Mouse (Mus musculus) kidney, postnatal 0 days (tissue): ENCODE data around the gene Sall1. TPM values are rescaled to one million over a fixed set of nuclear protein-coding genes. Genes with fewer than 3 reads are reported as not detected.

Experiments used
- ATAC-seq: fragments of 200-750 bp; cut with Nextera tagmentation; replicated peaks from 2 replicates; pipeline ENCODE4 v1.8.0; 2017; ENCODE audit warnings: low read depth, moderate number of reproducible peaks, moderate TSS enrichment, moderate library complexity; ENCODE audit not compliant: low FRiP score
- DNase-seq: peaks from one replicate; pipeline ENCODE4 v3.0.0-alpha.2; 2016; ENCODE audit warnings: low spot score
- H3K27ac ChIP-seq: fragments of 300-500 bp; sonication (generic); 2 replicates; pipeline ENCODE4 v1.5.1; 2014; ENCODE audit warnings: mild to moderate bottlenecking
- H3K27me3 ChIP-seq: fragments of 300-500 bp; sonication (generic); 2 replicates; pipeline ENCODE4 v1.6.1; 2014; ENCODE audit warnings: low read length, mixed read lengths; ENCODE audit not compliant: insufficient read depth
- H3K36me3 ChIP-seq: fragments of 300-500 bp; sonication (generic); 2 replicates; pipeline ENCODE4 v1.6.1; 2014; ENCODE audit warnings: low read length, mixed read lengths; ENCODE audit not compliant: insufficient read depth
- H3K4me1 ChIP-seq: fragments of 300-500 bp; sonication (generic); replicated peaks from 2 replicates; pipeline ENCODE4 v1.6.1; 2014; ENCODE audit warnings: antibody characterized with exemption, low read length, mixed read lengths; ENCODE audit not compliant: insufficient read depth
- H3K4me2 ChIP-seq: fragments of 300-500 bp; sonication (generic); 2 replicates; pipeline ENCODE4 v1.6.1; 2014; ENCODE audit warnings: mild to moderate bottlenecking, low read length, moderate library complexity, mixed read lengths
- H3K4me3 ChIP-seq: fragments of 300-500 bp; sonication (generic); replicated peaks from 2 replicates; pipeline ENCODE4 v1.5.1; 2014; ENCODE audit warnings: low read depth, low read length
- H3K9ac ChIP-seq: fragments of 300-500 bp; sonication (generic); 2 replicates; pipeline ENCODE4 v1.6.1; 2014; ENCODE audit warnings: low read depth, low read length
- H3K9me3 ChIP-seq: fragments of 300-500 bp; sonication (generic); replicated peaks from 2 replicates; pipeline ENCODE4 v1.6.1; 2016; ENCODE audit warnings: low read length, inconsistent platforms, mixed read lengths
- CTCF ChIP-seq: IDR thresholded peaks from 2 replicates; pipeline ENCODE4 v1.5.1; 2016; ENCODE audit warnings: antibody characterized with exemption, low read depth, mild to moderate bottlenecking, moderate library complexity
- WGBS: fragments of 180-500 bp; shearing (Covaris S2); extraction: QIAGEN DNeasy Blood & Tissue Kit; methylation state at CpG from one replicate; pipeline ENCODE4 v1.1.7; 2014; 5-methylcytosine and 5-hydroxymethylcytosine counted together
- polyA plus RNA-seq: library from polyadenylated mRNA; unstranded; fragments of >200 nt; fragmentation: Nextera tagmentation; extraction: Ambion mirVana; gene quantifications from 2 replicates; pipeline ENCODE4 v1.2.1, GENCODE M21; 2015

Sall1 gene
- polyA plus RNA-seq, 1 experiment from 2014 or later: 24.6 TPM

DNA sequence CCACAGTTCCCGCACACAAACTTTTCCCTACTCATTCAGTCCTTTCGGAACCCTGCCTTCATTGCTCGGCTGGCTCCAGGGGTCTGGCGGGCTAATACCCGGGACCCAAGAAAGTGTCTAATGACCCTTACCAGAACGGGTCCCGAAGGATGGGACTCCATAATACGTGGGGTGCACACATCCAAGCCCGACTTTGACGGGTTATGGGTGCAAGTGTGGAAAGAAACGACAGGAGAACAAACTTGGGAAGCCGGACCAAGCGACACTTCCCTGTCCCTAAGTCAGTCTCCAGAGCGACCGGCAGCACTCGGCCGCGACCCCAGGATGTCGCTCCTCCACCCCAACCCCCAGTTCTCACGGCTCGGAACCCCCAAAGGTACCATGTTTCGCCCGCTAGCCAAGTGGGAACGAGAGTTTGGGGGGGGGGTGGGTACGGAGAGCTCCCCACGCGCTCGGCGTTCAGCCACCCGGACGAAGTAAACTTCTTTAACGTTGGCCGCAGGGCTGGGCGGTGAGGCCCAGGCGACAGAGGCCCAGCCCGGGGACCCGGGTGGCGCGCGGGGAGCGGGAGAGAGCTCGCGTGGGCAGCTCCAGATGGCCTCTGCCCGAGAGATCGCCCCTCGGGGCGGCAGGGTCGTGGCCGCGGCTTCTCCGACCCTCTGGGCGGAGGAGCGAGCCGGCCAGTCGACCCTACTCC, 2.4 kb downstream of the Sall1 start:
- WGBS: under 1% methylated on average over 55 of the region's 55 CpGs
- ATAC-seq (no peak), DNase-seq (peak; percentile 51)
- Histone ChIP-seq H3K4me2 (peak overlapping the region; percentile 76), H3K4me1 (0 out of 2 replicates have a peak, but pooled peaks cover 10% of the 10 kb centered on the region), H3K27me3 (0 out of 2 replicates have a peak, but pooled peaks cover 6% of the 10 kb centered on the region), H3K36me3 (no peaks in the 10 kb centered on the region), H3K27ac (peak overlapping the region; percentile 98), H3K9ac (peak overlapping the region; percentile 97), H3K4me3 (peak overlapping the region; percentile 83), H3K9me3 (no peaks in the 10 kb centered on the region)
- TF ChIP-seq CTCF: no peak

- peak overlapping the region; percentile 97 for H3K9ac ChIP-seq
- TF ChIP-seq CTCF: no peak
Measured at GRCm38 (mm10) chr8:89040751-89041420, 3.1 kb downstream of the Sall1 start.

DNA sequence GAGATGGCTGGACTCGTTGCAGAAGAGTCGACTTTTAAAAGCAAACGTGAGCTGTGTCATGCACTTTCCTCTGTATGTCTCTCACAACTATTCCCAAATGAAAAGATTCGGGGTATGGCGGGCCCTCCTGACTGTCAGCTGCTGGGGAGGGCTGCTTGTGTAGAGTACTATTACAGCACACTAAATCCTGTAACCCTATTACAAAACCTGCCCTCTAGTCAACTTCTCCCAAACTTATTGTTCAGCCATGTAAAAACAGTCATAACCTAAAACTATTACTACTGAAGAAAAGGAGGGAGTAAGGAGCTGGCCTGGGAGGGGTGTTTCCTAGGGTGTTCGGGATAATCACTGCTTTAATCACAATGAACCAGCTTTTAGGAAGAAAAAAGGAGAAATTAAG, 4.1 kb downstream of the Sall1 start:
- Histone ChIP-seq H3K4me2 (peak overlapping the region; percentile 76), H3K9ac (peak overlapping the region; percentile 97), H3K36me3 (no peaks in the 10 kb centered on the region), H3K9me3 (no peaks in the 10 kb centered on the region), H3K4me1 (0 out of 2 replicates have a peak, but pooled peaks cover 5% of the 10 kb centered on the region), H3K4me3 (peak overlapping the region; percentile 83), H3K27me3 (0 out of 2 replicates have a peak, but pooled peaks cover 2% of the 10 kb centered on the region), H3K27ac (peak overlapping the region; percentile 98)
- 11% methylated on average over 6 of the region's 6 CpGs for WGBS
- no peak for ATAC-seq
- DNase-seq: peak; percentile 71
- TF ChIP-seq CTCF: no peak

More at GRCm38 (mm10) chr8:89040751-89041420, 3.1 kb downstream of the Sall1 start:
- Histone ChIP-seq H3K27me3 (0 out of 2 replicates have a peak, but pooled peaks cover 6% of the 10 kb centered on the region), H3K36me3 (no peaks in the 10 kb centered on the region), H3K9me3 (no peaks in the 10 kb centered on the region), H3K27ac (peak overlapping the region; percentile 98), H3K4me2 (peak overlapping the region; percentile 76), H3K4me1 (0 out of 2 replicates have a peak, but pooled peaks cover 7% of the 10 kb centered on the region), H3K4me3 (peak overlapping the region; percentile 83)
- ATAC-seq (0 out of 2 replicates have a peak, but pooled peaks have one; percentile 2), DNase-seq (peak; percentile 44)
- 4% methylated on average over 40 of the region's 40 CpGs for WGBS

DNA sequence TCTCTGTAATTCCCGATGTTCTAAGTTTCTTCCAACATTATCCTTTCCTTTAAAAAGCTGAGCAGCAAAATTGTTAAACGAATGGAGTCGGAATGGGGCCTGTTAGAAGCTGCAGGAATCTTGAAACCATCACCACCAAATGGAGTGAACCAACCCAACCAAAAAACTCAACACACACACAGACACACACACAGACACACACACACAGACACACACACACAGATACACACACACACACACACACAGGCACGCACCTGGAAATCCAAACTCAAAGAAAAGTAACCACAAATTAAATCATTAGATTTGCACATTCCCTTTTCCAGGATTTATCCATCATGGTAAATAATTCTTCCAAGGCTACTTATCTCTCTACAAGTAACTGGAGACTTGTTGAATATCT, 5.0 kb downstream of the Sall1 start:
- 27% methylated on average over 4 of the region's 4 CpGs for WGBS
- Histone ChIP-seq H3K27me3 (0 out of 2 replicates have a peak, but pooled peaks cover 2% of the 10 kb centered on the region), H3K4me3 (peak overlapping the region; percentile 83)

GRCm38 (mm10) chr8:89037536-89038236, 6.3 kb downstream of the Sall1 start:
- ATAC-seq (no peak), DNase-seq (peak; percentile 91)
- Histone ChIP-seq H3K27me3 (no peaks in the 10 kb centered on the region), H3K9ac (peak overlapping the region; percentile 35; the same call in 1 of the 2 replicates), H3K4me2 (peak overlapping the region; percentile 76), H3K36me3 (no peaks in the 10 kb centered on the region), H3K27ac (peak overlapping the region; percentile 77), H3K4me3 (peak overlapping the region; percentile 26), H3K9me3 (no peaks in the 10 kb centered on the region), H3K4me1 (0 out of 2 replicates have a peak, but pooled peaks cover 5% of the 10 kb centered on the region)
- peak; percentile 57 for TF ChIP-seq CTCF
- WGBS: 11% methylated on average over 9 of the region's 9 CpGs

More for the DNA sequence above, 5.0 kb downstream of the Sall1 start:
- peak overlapping the region; percentile 19; the same call in 1 of the 2 replicates for H3K9ac ChIP-seq
- ATAC-seq: no peak
- H3K4me1 ChIP-seq: 0 out of 2 replicates have a peak, but pooled peaks cover 5% of the 10 kb centered on the region
- peak overlapping the region; percentile 76 for H3K4me2 ChIP-seq
- H3K9me3 ChIP-seq: no peaks in the 10 kb centered on the region
- DNase-seq: no peak
- no peak overlapping the region for H3K27ac ChIP-seq
- no peak for TF ChIP-seq CTCF
- no peaks in the 10 kb centered on the region for H3K36me3 ChIP-seq

DNA sequence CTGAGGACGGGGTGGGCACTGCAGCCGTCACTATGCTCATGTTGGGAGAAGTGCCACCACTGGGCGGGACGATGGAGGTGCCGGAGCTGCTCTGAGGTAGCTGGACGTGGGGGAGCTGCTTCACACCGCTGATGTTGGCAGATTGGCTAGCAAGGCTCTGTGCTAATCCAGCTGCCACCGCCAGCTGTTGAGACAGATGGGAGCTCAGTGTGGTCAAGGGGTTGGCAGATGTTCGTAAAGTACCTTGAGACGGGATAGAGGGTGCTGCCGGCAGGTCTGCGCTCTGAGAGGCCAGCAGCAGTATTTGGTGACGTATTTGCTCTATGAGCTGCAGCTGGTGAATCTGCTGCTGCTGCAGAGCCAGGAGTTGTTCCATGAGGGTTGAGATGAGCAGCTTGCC, 11.6 kb downstream of the Sall1 start:
- TF ChIP-seq CTCF: no peak
- Histone ChIP-seq H3K27ac (no peak overlapping the region), H3K9me3 (no peaks in the 10 kb centered on the region), H3K27me3 (no peaks in the 10 kb centered on the region), H3K36me3 (peaks cover 23% of the 10 kb centered on the region; the same call in 1 of the 2 replicates), H3K9ac (no peak overlapping the region), H3K4me3 (no peak overlapping the region), H3K4me1 (peaks cover 7% of the 10 kb centered on the region), H3K4me2 (no peak overlapping the region)
- DNase-seq (no peak), ATAC-seq (peak; percentile 48; the same call in 1 of the 2 replicates)
- WGBS: 68% methylated on average over 13 of the region's 13 CpGs
